Mouse (Mus musculus): ENCODE results near the gene Adssl1. TPM values are rescaled to one million over a fixed set of nuclear protein-coding genes. Genes with fewer than 3 reads are reported as not detected.
A peak's percentile ranks its signal among the peaks of the same experiment; 100 is the strongest.

Adssl1 gene
- polyA plus RNA-seq, 1 experiment from 2014 or later = 2.0 TPM

GRCm38 (mm10) chr12:112617184-112617583 lies 2.7 kb upstream of the Adssl1 start:
- 87% methylated on average over 11 of the region's 11 CpGs for WGBS
- no peak overlapping the region for H3K4me2 ChIP-seq
- no peaks in the 10 kb centered on the region for H3K9me3 ChIP-seq
- H3K9ac ChIP-seq = no peak overlapping the region
- no peak overlapping the region for H3K27ac ChIP-seq
- peaks cover 22% of the 10 kb centered on the region for H3K4me1 ChIP-seq
- H3K4me3 ChIP-seq (replicated peaks) = no peak overlapping the region
- H3K27me3 ChIP-seq = peaks cover 41% of the 10 kb centered on the region
- no peak for ATAC-seq (ENCODE audit: low FRiP score)
- H3K36me3 ChIP-seq (replicated peaks) = no peaks in the 10 kb centered on the region

- Histone ChIP-seq H3K27ac (no peak overlapping the region), H3K36me3 (replicated peaks) (no peaks in the 10 kb centered on the region), H3K4me2 (no peak overlapping the region), H3K27me3 (peaks cover 47% of the 10 kb centered on the region), H3K9me3 (no peaks in the 10 kb centered on the region), H3K9ac (no peak overlapping the region), H3K4me3 (replicated peaks) (no peak overlapping the region), H3K4me1 (peaks cover 22% of the 10 kb centered on the region)
- peak; percentile 51; the same call in 1 of the 2 replicates for ATAC-seq (ENCODE audit: low FRiP score)
- WGBS = 12% methylated on average over 8 of the region's 8 CpGs
Observed at GRCm38 (mm10) chr12:112617898-112618380, 1.9 kb upstream of the Adssl1 start.

- peaks cover 47% of the 10 kb centered on the region for H3K27me3 ChIP-seq
- peak overlapping the region; percentile 64; the same call in 1 of the 2 replicates for H3K9ac ChIP-seq
- peak overlapping the region; percentile 51 for H3K4me3 ChIP-seq (replicated peaks)
- no peaks in the 10 kb centered on the region for H3K36me3 ChIP-seq (replicated peaks)
- no peak; the same call in 1 of the 2 replicates for ATAC-seq (ENCODE audit: low FRiP score)
- H3K4me1 ChIP-seq = peaks cover 24% of the 10 kb centered on the region
- H3K9me3 ChIP-seq = no peaks in the 10 kb centered on the region
- 33% methylated on average over 13 of the region's 13 CpGs for WGBS
- peak overlapping the region; percentile 96 for H3K4me2 ChIP-seq
- H3K27ac ChIP-seq = no peak overlapping the region
Observed at GRCm38 (mm10) chr12:112618981-112619685, 712 bp upstream of the Adssl1 start.

GRCm38 (mm10) chr12:112620354-112621061 lies 663 bp downstream of the Adssl1 start:
- Histone ChIP-seq H3K4me1 (peaks cover 24% of the 10 kb centered on the region), H3K27me3 (peaks cover 47% of the 10 kb centered on the region), H3K27ac (no peak overlapping the region), H3K9me3 (no peaks in the 10 kb centered on the region), H3K4me3 (replicated peaks) (peak overlapping the region; percentile 51), H3K9ac (peak overlapping the region; percentile 64), H3K4me2 (peak overlapping the region; percentile 96), H3K36me3 (replicated peaks) (no peaks in the 10 kb centered on the region)
- ATAC-seq (ENCODE audit: low FRiP score) = no peak; the same call in 1 of the 2 replicates
- WGBS = 19% methylated on average over 16 of the region's 16 CpGs

GRCm38 (mm10) chr12:112621900-112622299 lies 2.1 kb downstream of the Adssl1 start:
- 81% methylated on average over 3 of the region's 3 CpGs for WGBS
- H3K4me3 ChIP-seq (replicated peaks) = no peak overlapping the region
- no peak for ATAC-seq (ENCODE audit: low FRiP score)
- peaks cover 47% of the 10 kb centered on the region for H3K27me3 ChIP-seq
- H3K36me3 ChIP-seq (replicated peaks) = no peaks in the 10 kb centered on the region
- no peak overlapping the region for H3K9ac ChIP-seq
- no peak overlapping the region for H3K27ac ChIP-seq
- H3K9me3 ChIP-seq = no peaks in the 10 kb centered on the region
- H3K4me1 ChIP-seq = peaks cover 24% of the 10 kb centered on the region
- H3K4me2 ChIP-seq = no peak overlapping the region

GRCm38 (mm10) chr12:112623742-112624141 lies 3.9 kb downstream of the Adssl1 start:
- ATAC-seq (ENCODE audit: low FRiP score) = no peak
- no peak overlapping the region for H3K27ac ChIP-seq

GRCm38 (mm10) chr12:112625700-112626099 lies 5.9 kb downstream of the Adssl1 start:
- Histone ChIP-seq H3K27me3 (peaks cover 21% of the 10 kb centered on the region), H3K4me1 (peaks cover 10% of the 10 kb centered on the region), H3K9ac (no peak overlapping the region), H3K4me3 (replicated peaks) (no peak overlapping the region), H3K27ac (no peak overlapping the region), H3K9me3 (no peaks in the 10 kb centered on the region), H3K36me3 (replicated peaks) (no peaks in the 10 kb centered on the region), H3K4me2 (no peak overlapping the region)
- 85% methylated on average over 4 of the region's 4 CpGs for WGBS
- no peak for ATAC-seq (ENCODE audit: low FRiP score)

More at GRCm38 (mm10) chr12:112623742-112624141, 3.9 kb downstream of the Adssl1 start:
- WGBS = 26% methylated on average over 2 of the region's 2 CpGs
- Histone ChIP-seq H3K36me3 (replicated peaks) (no peaks in the 10 kb centered on the region), H3K9me3 (no peaks in the 10 kb centered on the region), H3K27me3 (peaks cover 40% of the 10 kb centered on the region), H3K9ac (no peak overlapping the region), H3K4me3 (replicated peaks) (no peak overlapping the region), H3K4me2 (no peak overlapping the region), H3K4me1 (peaks cover 21% of the 10 kb centered on the region)

- no peak for ATAC-seq (ENCODE audit: low FRiP score)
- no peak overlapping the region for H3K4me3 ChIP-seq (replicated peaks)
- no peak overlapping the region for H3K27ac ChIP-seq
- H3K36me3 ChIP-seq (replicated peaks) = no peaks in the 10 kb centered on the region
- no peak overlapping the region for H3K4me2 ChIP-seq
- peaks cover 10% of the 10 kb centered on the region for H3K4me1 ChIP-seq
- WGBS = 89% methylated on average over 6 of the region's 6 CpGs
- no peak overlapping the region for H3K9ac ChIP-seq
- H3K9me3 ChIP-seq = no peaks in the 10 kb centered on the region
- H3K27me3 ChIP-seq = peaks cover 13% of the 10 kb centered on the region
Observed at GRCm38 (mm10) chr12:112626455-112626854, 6.6 kb downstream of the Adssl1 start.

- H3K9ac ChIP-seq = no peak overlapping the region
- H3K4me2 ChIP-seq = no peak overlapping the region
- no peak for ATAC-seq (ENCODE audit: low FRiP score)
- no peak overlapping the region for H3K4me3 ChIP-seq (replicated peaks)
- no peaks in the 10 kb centered on the region for H3K9me3 ChIP-seq
- 68% methylated on average over 7 of the region's 7 CpGs for WGBS
- H3K36me3 ChIP-seq (replicated peaks) = no peaks in the 10 kb centered on the region
- peaks cover 5% of the 10 kb centered on the region for H3K27me3 ChIP-seq
- H3K27ac ChIP-seq = no peak overlapping the region
- H3K4me1 ChIP-seq = peaks cover 10% of the 10 kb centered on the region
Observed at GRCm38 (mm10) chr12:112627097-112627881, 7.4 kb downstream of the Adssl1 start.

GRCm38 (mm10) chr12:112628197-112628596 lies 8.4 kb downstream of the Adssl1 start:
- no peak overlapping the region for H3K4me3 ChIP-seq (replicated peaks)
- no peak for ATAC-seq (ENCODE audit: low FRiP score)
- 92% methylated on average over 6 of the region's 6 CpGs for WGBS
- no peaks in the 10 kb centered on the region for H3K9me3 ChIP-seq
- H3K4me1 ChIP-seq = peaks cover 10% of the 10 kb centered on the region
- H3K36me3 ChIP-seq (replicated peaks) = no peaks in the 10 kb centered on the region
- no peak overlapping the region for H3K4me2 ChIP-seq
- H3K27me3 ChIP-seq = no peaks in the 10 kb centered on the region; the same call in 1 of the 2 replicates
- H3K27ac ChIP-seq = no peak overlapping the region
- H3K9ac ChIP-seq = no peak overlapping the region

GRCm38 (mm10) chr12:112628928-112629721 lies 9.3 kb downstream of the Adssl1 start:
- Histone ChIP-seq H3K27me3 (no peaks in the 10 kb centered on the region; the same call in 1 of the 2 replicates), H3K9ac (no peak overlapping the region), H3K4me3 (replicated peaks) (no peak overlapping the region), H3K9me3 (no peaks in the 10 kb centered on the region), H3K36me3 (replicated peaks) (no peaks in the 10 kb centered on the region), H3K27ac (no peak overlapping the region), H3K4me1 (peaks cover 8% of the 10 kb centered on the region), H3K4me2 (peak overlapping the region; percentile 46)
- 38% methylated on average over 19 of the region's 19 CpGs for whole genome bisulfite sequencing
- peak; percentile 69 for ATAC-seq (ENCODE audit: low FRiP score)
